Mouse (Mus musculus) frontal cortex, adult 2 months (tissue): Measurements from ENCODE around the gene Olfr1505. TPM values are rescaled to one million over a fixed set of nuclear protein-coding genes. Genes with fewer than 3 reads are reported as not detected.

Experiments used
- DNase-seq, 2 experiments: peaks; one replicate each; pipeline ENCODE4 v3.0.0; 2022; ENCODE audit warnings: low spot score in 1 of 2; ENCODE audit errors: extremely low spot score in 1 of 2
- polyA plus RNA-seq: library from polyadenylated mRNA; depleted of rRNA; stranded (reverse); fragments of >200 nt; gene quantifications from 2 replicates; pipeline ENCODE4 v1.2.3, GENCODE M21; 2012; rRNA removed

Olfr1505 gene
- not detected in 2 replicates for polyA plus RNA-seq

GRCm38 (mm10) chr19:13913230-13913629, at the start of gene Olfr1505:
Gene Olfr1505 (plus strand): TSS chr19:13913530.
- DNase-seq, result no peak

DNA sequence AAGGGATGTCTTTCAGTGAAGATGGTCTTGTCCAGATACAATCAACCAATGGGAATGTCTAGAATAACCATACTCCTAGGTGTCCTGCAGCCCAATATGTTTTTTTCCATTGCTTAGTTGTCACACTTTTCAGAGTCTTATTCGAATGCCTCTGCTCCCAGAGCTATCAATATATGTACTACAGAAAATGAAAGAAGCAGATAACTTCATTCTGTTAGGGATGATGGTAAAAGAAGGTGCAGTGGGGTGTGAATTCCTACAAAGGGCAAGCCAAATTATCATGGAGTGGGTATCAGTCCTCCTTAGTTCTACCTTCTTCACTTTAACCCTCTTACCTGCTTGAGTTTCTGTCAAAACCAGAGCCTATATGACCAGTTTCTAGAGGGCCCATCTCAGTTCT, 15.5 kb upstream of the Olfr1505 start, which contains the start of gene Olfr1504:
TSS of gene Olfr1504 (minus strand) at position 101 of the 400 bp plus-strand sequence.
- DNase-seq, result no peak

Other genes starting within 250 kb of the Olfr1505 start
- 0.11 TPM in 1 of 2 replicates, not detected in the other for gene Olfr1491, start 216.3 kb upstream of the Olfr1505 start, polyA plus RNA-seq
- gene Olfr1493-ps1, start 190.3 kb upstream of the Olfr1505 start, polyA plus RNA-seq, result not detected in 2 replicates
- not detected in 2 replicates for gene Olfr1494, start 173.8 kb upstream of the Olfr1505 start, polyA plus RNA-seq
- not detected in 2 replicates for gene Olfr1495, start 148.9 kb upstream of the Olfr1505 start, polyA plus RNA-seq
- 0.14 and 0.48 TPM in 2 replicates for gene Olfr1496, start 135.7 kb upstream of the Olfr1505 start, polyA plus RNA-seq
- gene Olfr1497, start 115.3 kb upstream of the Olfr1505 start, polyA plus RNA-seq, result not detected in 2 replicates
- not detected in 2 replicates for gene Olfr1499, start 94.1 kb upstream of the Olfr1505 start, polyA plus RNA-seq
- not detected in 2 replicates for gene Olfr1500, start 83.0 kb upstream of the Olfr1505 start, polyA plus RNA-seq
- not detected in 2 replicates for gene Olfr1501, start 62.8 kb upstream of the Olfr1505 start, polyA plus RNA-seq
- gene Olfr1502, start 51.7 kb upstream of the Olfr1505 start, polyA plus RNA-seq, result not detected in 2 replicates
- gene Olfr1504, start 15.6 kb upstream of the Olfr1505 start, polyA plus RNA-seq, result not detected in 2 replicates